Mouse (Mus musculus) spleen, adult 2 months (tissue): Measurements from ENCODE around the gene Naa15.

Experiments
- CTCF ChIP-seq: fragments of 200-500 bp; IDR thresholded peaks from 2 replicates; pipeline ENCODE4 v1.5.1; 2011; ENCODE audit warnings: mild to moderate bottlenecking, inconsistent platforms; ENCODE audit not compliant: insufficient read depth, insufficient read length, insufficient replicate concordance; ENCODE audit errors: extremely low read depth
- POLR2A ChIP-seq: fragments of 200-500 bp; IDR thresholded peaks from 2 replicates; pipeline ENCODE4 v1.6.1; 2011; ENCODE audit warnings: low read depth, low read length, inconsistent platforms

DNA sequence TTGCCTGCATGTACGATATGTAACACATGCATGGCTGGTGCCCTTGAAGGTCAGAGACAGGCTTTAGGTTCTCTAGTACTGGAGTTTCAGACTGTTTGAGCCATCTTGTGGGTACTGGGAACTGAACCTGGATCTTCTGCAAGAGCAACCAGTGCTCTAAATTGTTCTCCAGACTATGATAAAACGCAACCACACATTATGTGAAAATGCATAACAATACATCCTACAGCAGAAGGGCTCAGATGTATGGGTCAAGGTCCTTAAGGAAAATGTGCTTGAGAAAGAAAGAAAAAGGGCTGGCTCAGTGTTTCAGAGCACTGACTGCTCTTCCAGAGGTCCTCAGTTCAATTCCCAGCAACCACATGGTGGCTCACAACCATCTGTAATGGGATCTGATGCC lies 21.3 kb upstream of the Naa15 start:
- TF ChIP-seq POLR2A (no peak), CTCF (no peak)
